Mouse (Mus musculus): ENCODE results near the gene Gm5936. TPM values are rescaled to one million over a fixed set of nuclear protein-coding genes. Genes with fewer than 3 reads are reported as not detected.
"Not testable (repeated sequence)": the region's sequence is repeated elsewhere in the genome, so short reads cannot be mapped to it uniquely, and the experiment has no call there.

Gene Gm5936
- not detected in 2 replicates for polyA plus RNA-seq (2014; fragmentation: Nextera tagmentation; extraction: Ambion mirVana)

- ATAC-seq (replicated peaks; ENCODE audit: low FRiP score, low TSS enrichment, low read depth) (0 out of 2 replicates have a peak, but pooled peaks have one; percentile 53), DNase-seq (ENCODE audit: low spot score) (peak; percentile 41)
- H3K4me3 ChIP-seq (ENCODE audit: low read depth, low read length); H3K36me3 ChIP-seq (ENCODE audit: control insufficient read depth, insufficient read depth, low read length); H3K27ac ChIP-seq (ENCODE audit: low read depth); H3K27me3 ChIP-seq (replicated peaks; ENCODE audit: control insufficient read depth, insufficient read depth, low read length); H3K9ac ChIP-seq (ENCODE audit: low read length); H3K4me1 ChIP-seq (replicated peaks; ENCODE audit: control insufficient read depth, insufficient read depth, low read length); H3K4me2 ChIP-seq (ENCODE audit: low read length); H3K9me3 ChIP-seq (ENCODE audit: control insufficient read depth, low read length): not testable (repeated sequence)
- 58% methylated on average over 3 of the region's 5 CpGs for WGBS
Observed at GRCm38 (mm10) chrX:74836842-74837522, at the start of gene Gm5936. TSS of gene Gm5936 (plus strand) at chrX:74837196.

GRCm38 (mm10) chrX:74856104-74856503 lies 19.1 kb downstream of the Gm5936 start:
- DNase-seq (ENCODE audit: low spot score): peak; percentile 58
- not testable (repeated sequence) for H3K36me3 ChIP-seq (ENCODE audit: control insufficient read depth, insufficient read depth, low read length); H3K4me1 ChIP-seq (replicated peaks; ENCODE audit: control insufficient read depth, insufficient read depth, low read length); H3K27ac ChIP-seq (ENCODE audit: low read depth); H3K9ac ChIP-seq (ENCODE audit: low read length); H3K27me3 ChIP-seq (replicated peaks; ENCODE audit: control insufficient read depth, insufficient read depth, low read length); H3K4me2 ChIP-seq (ENCODE audit: low read length); ATAC-seq (replicated peaks; ENCODE audit: low FRiP score, low TSS enrichment, low read depth); H3K4me3 ChIP-seq (ENCODE audit: low read depth, low read length); H3K9me3 ChIP-seq (ENCODE audit: control insufficient read depth, low read length)
- WGBS: 88% methylated on average over 12 of the region's 12 CpGs

- not testable (repeated sequence) for H3K9me3 ChIP-seq (ENCODE audit: control insufficient read depth, low read length); H3K27me3 ChIP-seq (replicated peaks; ENCODE audit: control insufficient read depth, insufficient read depth, low read length); H3K4me1 ChIP-seq (replicated peaks; ENCODE audit: control insufficient read depth, insufficient read depth, low read length); DNase-seq (ENCODE audit: low spot score); H3K36me3 ChIP-seq (ENCODE audit: control insufficient read depth, insufficient read depth, low read length); H3K27ac ChIP-seq (ENCODE audit: low read depth); H3K4me2 ChIP-seq (ENCODE audit: low read length); ATAC-seq (replicated peaks; ENCODE audit: low FRiP score, low TSS enrichment, low read depth); H3K4me3 ChIP-seq (ENCODE audit: low read depth, low read length); H3K9ac ChIP-seq (ENCODE audit: low read length)
- WGBS: 40% methylated on average over 3 of the region's 6 CpGs
Observed at GRCm38 (mm10) chrX:74880123-74880522, 43.1 kb downstream of the Gm5936 start.

Other genes with a start within 250 kb of the Gm5936 start
- not detected in 2 replicates for gene Olfr1325, start 244.5 kb upstream of the Gm5936 start, polyA plus RNA-seq (2014; fragmentation: Nextera tagmentation; extraction: Ambion mirVana)
- not detected in 2 replicates for gene Gm5640, start 191.6 kb upstream of the Gm5936 start, polyA plus RNA-seq (2014; fragmentation: Nextera tagmentation; extraction: Ambion mirVana)
- not detected in 2 replicates for gene Gm6890, start 96.3 kb upstream of the Gm5936 start, polyA plus RNA-seq (2014; fragmentation: Nextera tagmentation; extraction: Ambion mirVana)
- 1.8 and 2.8 TPM in 2 replicates for gene Gab3, start 248.3 kb downstream of the Gm5936 start, polyA plus RNA-seq (2014; fragmentation: Nextera tagmentation; extraction: Ambion mirVana)